Mouse (Mus musculus) ES-E14 (cell line): ENCODE measurements around the gene Cfap58.

Experiments
- CHD2 ChIP-seq: IDR thresholded peaks from 2 replicates; pipeline ENCODE4 v1.6.1; 2014; ENCODE audit warnings: mild to moderate bottlenecking, low read depth, low read length, inconsistent platforms
- HCFC1 ChIP-seq: IDR thresholded peaks from 2 replicates; pipeline ENCODE4 v1.6.1; 2012; ENCODE audit warnings: low read length, inconsistent platforms, borderline replicate concordance; ENCODE audit not compliant: insufficient read depth
- MAFK ChIP-seq: IDR thresholded peaks from 2 replicates; pipeline ENCODE4 v1.6.1; 2014; ENCODE audit warnings: mild to moderate bottlenecking, low read depth, low read length, inconsistent platforms; ENCODE audit not compliant: insufficient read depth
- ZC3H11A ChIP-seq: IDR thresholded peaks from 2 replicates; pipeline ENCODE4 v1.6.1; 2012; ENCODE audit warnings: low read depth, mild to moderate bottlenecking, inconsistent platforms, low read length, borderline replicate concordance
- ZNF384 ChIP-seq: IDR thresholded peaks from 2 replicates; pipeline ENCODE4 v1.6.1; 2012; ENCODE audit warnings: low read depth, low read length, inconsistent platforms

- TF ChIP-seq CHD2 (no peak), HCFC1 (no peak), ZC3H11A (no peak), ZNF384 (no peak), MAFK (no peak)
Measured at GRCm38 (mm10) chr19:47890489-47891130, 46.9 kb upstream of the Cfap58 start.
